Mouse (Mus musculus) MEL (cell line): ENCODE measurements around the gene Taf6l. TPM values are rescaled to one million over a fixed set of nuclear protein-coding genes. Genes with fewer than 3 reads are reported as not detected.
A peak's percentile ranks its signal among the peaks of the same experiment; 100 is the strongest.

Source experiments
- DNase-seq: peaks from one replicate; pipeline ENCODE4 v3.0.0; 2011; ENCODE audit warnings: low read depth, low spot score
- H3K27ac ChIP-seq: 2 replicates; pipeline ENCODE4 v1.5.1; 2012; ENCODE audit warnings: low read depth, mild to moderate bottlenecking, control low read depth, low read length, moderate library complexity; ENCODE audit not compliant: control insufficient read depth
- H3K27me3 ChIP-seq, 2 experiments: fragments of 150-350 bp in 1 of 2; sonication (generic) in 1 of 2; 2 replicates each; pipeline ENCODE4 v1.6.1; 2012; ENCODE audit warnings: low read length in 2 of 2, mild to moderate bottlenecking in 2 of 2, improper control_type of control experiment in 1 of 2, moderate library complexity in 1 of 2; ENCODE audit not compliant: insufficient read depth in 2 of 2, control insufficient read depth in 1 of 2
- H3K36me3 ChIP-seq, 2 experiments: 2 replicates each; pipeline ENCODE4 v1.6.1; 2012 to 2014; ENCODE audit warnings: low read length in 2 of 2, improper control_type of control experiment in 1 of 2, inconsistent platforms in 1 of 2, mild to moderate bottlenecking in 1 of 2; ENCODE audit not compliant: insufficient read depth in 2 of 2, control insufficient read depth in 1 of 2
- H3K4me1 ChIP-seq, 2 experiments: fragments of 150-350 bp in 1 of 2; sonication (generic) in 1 of 2; 2 replicates each; pipeline ENCODE4 v1.6.1; 2012; ENCODE audit warnings: low read length in 2 of 2, improper control_type of control experiment in 1 of 2, mild to moderate bottlenecking in 1 of 2; ENCODE audit not compliant: insufficient read depth in 2 of 2, control insufficient read depth in 1 of 2
- H3K4me3 ChIP-seq, 2 experiments: fragments of 150-350 bp in 1 of 2; sonication (generic) in 1 of 2; 2 replicates each; pipeline ENCODE4 v1.5.1; 2012; ENCODE audit warnings: low read depth in 2 of 2, low read length in 2 of 2, mild to moderate bottlenecking in 2 of 2, moderate library complexity in 2 of 2, control low read depth in 1 of 2, improper control_type of control experiment in 1 of 2; ENCODE audit not compliant: control insufficient read depth in 1 of 2, insufficient read depth in 1 of 2
- H3K79me2 ChIP-seq: 2 replicates; pipeline ENCODE4 v1.6.1; 2012; ENCODE audit warnings: mild to moderate bottlenecking, low read length, moderate library complexity; ENCODE audit not compliant: control insufficient read depth, poor library complexity, insufficient read depth
- H3K9ac ChIP-seq: 2 replicates; pipeline ENCODE4 v1.6.1; 2012; ENCODE audit warnings: low read depth, mild to moderate bottlenecking, control low read depth, low read length, moderate library complexity; ENCODE audit not compliant: control insufficient read depth, poor library complexity, severe bottlenecking
- H3K9me3 ChIP-seq: fragments of 150-350 bp; sonication (generic); replicated peaks from 2 replicates; pipeline ENCODE4 v1.6.1; 2012; ENCODE audit warnings: mild to moderate bottlenecking, low read length, improper control_type of control experiment, moderate library complexity; ENCODE audit not compliant: insufficient read depth
- BHLHE40 ChIP-seq: IDR thresholded peaks from 2 replicates; pipeline ENCODE4 v1.6.1; 2012; ENCODE audit warnings: low read depth, mild to moderate bottlenecking, inconsistent platforms, low read length, improper control_type of control experiment, borderline replicate concordance
- CHD1 ChIP-seq: IDR thresholded peaks from 2 replicates; pipeline ENCODE4 v1.6.1; 2012; ENCODE audit warnings: low read depth, mild to moderate bottlenecking, inconsistent platforms, low read length, improper control_type of control experiment
- CHD2 ChIP-seq: IDR thresholded peaks from 2 replicates; pipeline ENCODE4 v1.6.1; 2011; ENCODE audit warnings: low read length, improper control_type of control experiment
- E2F4 ChIP-seq: IDR thresholded peaks from 2 replicates; pipeline ENCODE4 v1.6.1; 2011; ENCODE audit warnings: low read depth, low read length, improper control_type of control experiment, borderline replicate concordance
- ELF1 ChIP-seq: IDR thresholded peaks from 2 replicates; pipeline ENCODE4 v1.6.1; 2014; ENCODE audit warnings: low read depth, mild to moderate bottlenecking, inconsistent platforms, low read length, improper control_type of control experiment, moderate library complexity
- EP300 ChIP-seq, 2 experiments: IDR thresholded peaks; 2 replicates each; pipeline ENCODE4 v1.6.1; 2011; ENCODE audit warnings: improper control_type of control experiment in 2 of 2, low read length in 2 of 2, low read depth in 1 of 2, mild to moderate bottlenecking in 1 of 2
- GABPA ChIP-seq: IDR thresholded peaks from 2 replicates; pipeline ENCODE4 v1.6.1; 2012; ENCODE audit warnings: low read depth, mild to moderate bottlenecking, inconsistent platforms, low read length, improper control_type of control experiment, moderate library complexity
- GATA1 ChIP-seq: IDR thresholded peaks from 2 replicates; pipeline ENCODE4 v1.6.1; 2011; ENCODE audit warnings: low read depth, low read length, improper control_type of control experiment
- HCFC1 ChIP-seq: IDR thresholded peaks from 2 replicates; pipeline ENCODE4 v1.6.1; 2012; ENCODE audit warnings: low read depth, mild to moderate bottlenecking, inconsistent platforms, low read length, improper control_type of control experiment, moderate library complexity
- KAT2A ChIP-seq: conservative IDR thresholded peaks from 2 replicates; pipeline ENCODE4 v1.6.1; 2012; ENCODE audit warnings: low read depth, low read length, improper control_type of control experiment, inconsistent platforms
- MAFK ChIP-seq: IDR thresholded peaks from 2 replicates; pipeline ENCODE4 v1.6.1; 2011; ENCODE audit warnings: low read depth, mild to moderate bottlenecking, low read length, improper control_type of control experiment, borderline replicate concordance
- MAZ ChIP-seq: IDR thresholded peaks from 2 replicates; pipeline ENCODE4 v1.6.1; 2012; ENCODE audit warnings: low read depth, mild to moderate bottlenecking, inconsistent platforms, low read length, improper control_type of control experiment
- MEF2A ChIP-seq: IDR thresholded peaks from 2 replicates; pipeline ENCODE4 v1.6.1; 2014; ENCODE audit warnings: low read depth, mild to moderate bottlenecking, inconsistent platforms, low read length, improper control_type of control experiment; ENCODE audit not compliant: poor library complexity, insufficient replicate concordance, severe bottlenecking; ENCODE audit errors: extremely low read depth
- MXI1 ChIP-seq: IDR thresholded peaks from 2 replicates; pipeline ENCODE4 v1.6.1; 2011; ENCODE audit warnings: mild to moderate bottlenecking, low read depth, low read length, improper control_type of control experiment
- MYB ChIP-seq: IDR thresholded peaks from 2 replicates; pipeline ENCODE4 v1.6.1; 2011; ENCODE audit warnings: mild to moderate bottlenecking, low read depth, low read length, improper control_type of control experiment
- NRF1 ChIP-seq: IDR thresholded peaks from 2 replicates; pipeline ENCODE4 v1.6.1; 2014; ENCODE audit warnings: low read depth, mild to moderate bottlenecking, inconsistent platforms, low read length, improper control_type of control experiment, moderate library complexity; ENCODE audit not compliant: poor library complexity, insufficient read depth, severe bottlenecking
- POLR2A ChIP-seq, 2 experiments: IDR thresholded peaks; 2 replicates each; pipeline ENCODE4 v1.6.1; 2011 to 2012; ENCODE audit warnings: low read length in 2 of 2, mild to moderate bottlenecking in 2 of 2, control low read depth in 1 of 2, improper control_type of control experiment in 1 of 2, low read depth in 1 of 2, moderate library complexity in 1 of 2; ENCODE audit not compliant: control insufficient read depth in 1 of 2, insufficient read depth in 1 of 2, poor library complexity in 1 of 2
- POLR2AphosphoS2 ChIP-seq: IDR thresholded peaks from 2 replicates; pipeline ENCODE4 v1.6.1; 2011; ENCODE audit warnings: low read length, improper control_type of control experiment
- RCOR1 ChIP-seq: IDR thresholded peaks from 2 replicates; pipeline ENCODE4 v1.6.1; 2012; ENCODE audit warnings: low read depth, mild to moderate bottlenecking, inconsistent platforms, low read length, improper control_type of control experiment
- SIN3A ChIP-seq: IDR thresholded peaks from 2 replicates; pipeline ENCODE4 v1.6.1; 2012; ENCODE audit warnings: low read length, improper control_type of control experiment, inconsistent platforms
- SMC3 ChIP-seq: IDR thresholded peaks from 2 replicates; pipeline ENCODE4 v1.6.1; 2011; ENCODE audit warnings: low read depth, low read length, improper control_type of control experiment
- TBP ChIP-seq: IDR thresholded peaks from 2 replicates; pipeline ENCODE4 v1.8.0; 2011; ENCODE audit warnings: low read depth, low read length, improper control_type of control experiment
- TCF12 ChIP-seq: IDR thresholded peaks from 2 replicates; pipeline ENCODE4 v1.6.1; 2014; ENCODE audit warnings: low read depth, mild to moderate bottlenecking, inconsistent platforms, low read length, improper control_type of control experiment, moderate library complexity
- UBTF ChIP-seq: IDR thresholded peaks from 2 replicates; pipeline ENCODE4 v1.6.1; 2012; ENCODE audit warnings: low read depth, mild to moderate bottlenecking, inconsistent platforms, low read length, improper control_type of control experiment, moderate library complexity, borderline replicate concordance; ENCODE audit not compliant: insufficient read depth
- USF1 ChIP-seq: IDR thresholded peaks from 2 replicates; pipeline ENCODE4 v1.6.1; 2014; ENCODE audit warnings: low read depth, mild to moderate bottlenecking, inconsistent platforms, low read length, improper control_type of control experiment, moderate library complexity
- ZKSCAN1 ChIP-seq: IDR thresholded peaks from 2 replicates; pipeline ENCODE4 v1.6.1; 2012; ENCODE audit warnings: low read depth, mild to moderate bottlenecking, inconsistent platforms, low read length, improper control_type of control experiment, moderate library complexity
- ZMIZ1 ChIP-seq: IDR thresholded peaks from 2 replicates; pipeline ENCODE4 v1.6.1; 2012; ENCODE audit warnings: low read depth, mild to moderate bottlenecking, inconsistent platforms, low read length, improper control_type of control experiment, moderate library complexity
- polyA plus RNA-seq, 2 experiments: library from polyadenylated mRNA; stranded (reverse) in 1 of 2; unstranded in 1 of 2; fragments of >175 nt in 1 of 2; fragments of >200 nt in 1 of 2; gene quantifications; 2 replicates each; pipeline versions ENCODE4 v1.2.1 to v1.2.4; 2012; ENCODE audit warnings: low replicate concordance in 2 of 2, low read depth in 1 of 2; ENCODE audit not compliant: insufficient read length in 2 of 2, insufficient read depth in 1 of 2, missing spikeins in 1 of 2
- total RNA-seq: library from RNA; depleted of rRNA; stranded (reverse); fragments of 300-350 nt; gene quantifications from 2 replicates; pipeline ENCODE4 v1.2.3, GENCODE M21; 2012

Gene Taf6l
- total and polyA plus RNA-seq, 3 experiments: 18.3 to 25.5 TPM; not detected in 1

- H3K27ac ChIP-seq: peak overlapping the region; percentile 38
- 0 out of 4 replicates have a peak, but pooled peaks cover 0 to 2% of the 10 kb centered on the region in 2 experiments for H3K4me1 ChIP-seq
- TF ChIP-seq POLR2AphosphoS2: peak; percentile 42
- no peak for TF ChIP-seq ELF1
- 0 out of 2 replicates have a peak, but pooled peaks have one; percentile 16 for TF ChIP-seq SIN3A
- TF ChIP-seq POLR2A (IDR thresholded peaks at IDR 0.05; ENCODE audit: control insufficient read depth in 1 of 2, insufficient read depth in 1 of 2, low read depth in 1 of 2, low read length in 2 of 2, poor library complexity in 1 of 2): peak in 1 of 2 experiments; percentile 38; a peak in 1 of 4 replicates
- no peak for DNase-seq
- H3K4me3 ChIP-seq: peak overlapping the region in 1 of 2 experiments; percentile 22; a peak in 2 of 4 replicates
- peaks cover 9 to 22% of the 10 kb centered on the region in 2 experiments for H3K36me3 ChIP-seq
- peak overlapping the region; percentile 42 for H3K9ac ChIP-seq
- H3K9me3 ChIP-seq: no peaks in the 10 kb centered on the region
- peaks cover 36% of the 10 kb centered on the region for H3K79me2 ChIP-seq
- no peaks in the 10 kb centered on the region for H3K27me3 ChIP-seq
These were observed 59.4 kb downstream of the Taf6l start for GRCm38 (mm10) chr19:8726609-8727390.

DNA sequence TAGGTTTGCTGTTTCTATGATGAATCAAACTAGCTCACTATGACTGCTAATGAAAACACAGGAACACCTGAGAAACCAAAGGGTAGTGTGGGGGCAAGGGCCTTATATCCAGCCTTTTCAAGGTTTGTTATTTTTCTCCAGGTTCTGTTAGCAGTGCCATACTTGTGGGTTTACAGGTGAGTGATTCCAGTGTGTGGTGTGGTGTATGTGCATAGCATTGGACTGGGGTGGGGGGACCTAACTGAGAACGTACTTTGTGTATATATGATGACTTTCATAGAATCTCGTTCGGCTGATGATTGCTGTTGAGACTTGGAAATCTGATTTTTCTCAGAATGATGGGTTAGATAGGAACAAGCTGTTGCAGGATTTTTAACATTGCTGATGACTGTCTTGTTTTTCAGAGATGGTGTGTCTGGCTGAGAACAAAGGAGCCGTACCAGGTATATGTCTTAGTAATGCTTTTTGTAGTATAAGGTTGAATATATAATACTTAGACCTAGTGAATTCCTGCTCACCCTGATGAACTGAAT is 61.1 kb downstream of the Taf6l start:
- Histone ChIP-seq H3K4me3 (peak overlapping the region; percentile 59 to 95), H3K27me3 (no peaks in the 10 kb centered on the region), H3K9me3 (no peaks in the 10 kb centered on the region), H3K4me1 (peaks cover 0 to 7% of the 10 kb centered on the region in 2 experiments; a peak in 1 of 4 replicates), H3K36me3 (peaks cover 12 to 22% of the 10 kb centered on the region in 2 experiments), H3K27ac (peak overlapping the region; percentile 97), H3K9ac (peak overlapping the region; percentile 97), H3K79me2 (peaks cover 36% of the 10 kb centered on the region)
- no peak for DNase-seq
- no peak for TF ChIP-seq UBTF
- TF ChIP-seq MAFK: peak; percentile 41; the same call in 1 of the 2 replicates
- no peak for TF ChIP-seq HCFC1
- TF ChIP-seq RCOR1: peak; percentile 22; the same call in 1 of the 2 replicates
- no peak for TF ChIP-seq MEF2A
- no peak for TF ChIP-seq MXI1
- TF ChIP-seq TBP: no peak
- TF ChIP-seq CHD1: peak; percentile 95; the same call in 1 of the 2 replicates
- TF ChIP-seq GATA1: no peak
- peak; percentile 9; the same call in 1 of the 2 replicates for TF ChIP-seq POLR2AphosphoS2
- TF ChIP-seq EP300 (IDR thresholded peaks at IDR 0.05; ENCODE audit: low read depth in 1 of 2, low read length in 2 of 2): 0 out of 4 replicates have a peak, but pooled peaks of 1 of the 2 experiments have one; percentile 14
- no peak for TF ChIP-seq ZKSCAN1
- TF ChIP-seq TCF12: no peak
- no peak for TF ChIP-seq ELF1
- TF ChIP-seq SMC3: peak; percentile 10
- TF ChIP-seq ZMIZ1: peak; percentile 57; the same call in 1 of the 2 replicates
- no peak for TF ChIP-seq NRF1
- TF ChIP-seq KAT2A: no peak; the same call in 1 of the 2 replicates
- no peak for TF ChIP-seq USF1
- TF ChIP-seq BHLHE40: no peak
- peak; percentile 15 to 31; a peak in 1 of 4 replicates for TF ChIP-seq POLR2A (IDR thresholded peaks at IDR 0.05; ENCODE audit: control insufficient read depth in 1 of 2, insufficient read depth in 1 of 2, low read depth in 1 of 2, low read length in 2 of 2, poor library complexity in 1 of 2)
- TF ChIP-seq E2F4: no peak
- TF ChIP-seq MYB: peak; percentile 41; the same call in 1 of the 2 replicates
- no peak for TF ChIP-seq CHD2
- no peak for TF ChIP-seq MAZ
- TF ChIP-seq GABPA: no peak
